Mouse (Mus musculus): ENCODE measurements around the gene Tmem202. TPM values are rescaled to one million over a fixed set of nuclear protein-coding genes. Genes with fewer than 3 reads are reported as not detected.
A peak's percentile ranks its signal among the peaks of the same experiment; 100 is the strongest.

Tmem202 gene
- polyA plus RNA-seq, 1 experiment from 2014 or later, result not detected

DNA sequence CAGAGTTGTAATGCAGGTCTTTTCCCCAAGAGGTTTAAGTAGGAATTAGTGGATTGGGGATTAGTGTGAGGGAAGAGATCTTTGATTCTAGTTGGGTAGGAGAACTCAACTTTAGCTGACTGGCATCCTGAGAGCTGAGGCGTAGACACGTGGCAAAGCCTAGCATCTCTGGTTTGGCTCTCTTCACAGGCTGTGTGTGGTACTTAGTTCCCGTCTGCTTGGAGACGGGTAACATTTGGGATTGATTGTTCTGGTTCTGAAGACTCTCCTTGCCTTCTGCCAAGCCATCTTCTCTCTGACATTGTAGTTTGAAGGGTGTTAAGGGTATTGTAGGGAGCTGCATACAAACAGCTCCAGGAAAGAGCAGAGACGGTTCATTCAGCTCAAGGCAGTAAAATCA is 13.0 kb upstream of the Tmem202 start:
- Histone ChIP-seq H3K4me2 (no peak overlapping the region), H3K27ac (no peak overlapping the region), H3K4me1 (no peaks in the 10 kb centered on the region), H3K9me3 (replicated peaks) (no peaks in the 10 kb centered on the region), H3K27me3 (no peaks in the 10 kb centered on the region), H3K36me3 (ENCODE audit: poor library complexity, severe bottlenecking) (peaks cover 32% of the 10 kb centered on the region), H3K9ac (no peak overlapping the region), H3K4me3 (no peak overlapping the region)
- WGBS, result 92% methylated on average over 5 of the region's 5 CpGs
- no peak for ATAC-seq

GRCm38 (mm10) chr9:59551620-59552031 is 12.0 kb upstream of the Tmem202 start:
- Histone ChIP-seq H3K36me3 (ENCODE audit: poor library complexity, severe bottlenecking) (peaks cover 22% of the 10 kb centered on the region), H3K4me3 (no peak overlapping the region), H3K9me3 (replicated peaks) (no peaks in the 10 kb centered on the region), H3K9ac (no peak overlapping the region), H3K27me3 (no peaks in the 10 kb centered on the region), H3K27ac (no peak overlapping the region), H3K4me1 (no peaks in the 10 kb centered on the region), H3K4me2 (no peak overlapping the region)
- ATAC-seq, result no peak
- WGBS, result 82% methylated on average over 3 of the region's 3 CpGs

- Histone ChIP-seq H3K4me1 (no peaks in the 10 kb centered on the region), H3K36me3 (ENCODE audit: poor library complexity, severe bottlenecking) (peaks cover 20% of the 10 kb centered on the region), H3K27ac (no peak overlapping the region), H3K9ac (no peak overlapping the region), H3K9me3 (replicated peaks) (no peaks in the 10 kb centered on the region), H3K4me2 (no peak overlapping the region), H3K27me3 (no peaks in the 10 kb centered on the region), H3K4me3 (no peak overlapping the region)
- 88% methylated on average over 5 of the region's 5 CpGs for WGBS
- no peak for ATAC-seq
Measured at GRCm38 (mm10) chr9:59551017-59551416, 11.4 kb upstream of the Tmem202 start.

- no peak for ATAC-seq
- Histone ChIP-seq H3K4me3 (no peak overlapping the region), H3K27ac (no peak overlapping the region), H3K4me2 (no peak overlapping the region), H3K36me3 (ENCODE audit: poor library complexity, severe bottlenecking) (peaks cover 15% of the 10 kb centered on the region; the same call in 1 of the 2 replicates), H3K4me1 (no peaks in the 10 kb centered on the region), H3K9ac (no peak overlapping the region), H3K9me3 (replicated peaks) (no peaks in the 10 kb centered on the region), H3K27me3 (no peaks in the 10 kb centered on the region)
- WGBS, result 85% methylated on average over 4 of the region's 4 CpGs
Measured at GRCm38 (mm10) chr9:59550077-59550476, 10.4 kb upstream of the Tmem202 start.

GRCm38 (mm10) chr9:59548961-59549487 is 9.4 kb upstream of the Tmem202 start:
- no peaks in the 10 kb centered on the region for H3K27me3 ChIP-seq
- no peak overlapping the region for H3K4me3 ChIP-seq
- H3K9ac ChIP-seq, result no peak overlapping the region
- no peak overlapping the region for H3K4me2 ChIP-seq
- H3K27ac ChIP-seq, result no peak overlapping the region
- no peaks in the 10 kb centered on the region for H3K9me3 ChIP-seq (replicated peaks)
- H3K36me3 ChIP-seq (ENCODE audit: poor library complexity, severe bottlenecking), result peaks cover 4% of the 10 kb centered on the region; the same call in 1 of the 2 replicates
- ATAC-seq, result no peak
- no peaks in the 10 kb centered on the region for H3K4me1 ChIP-seq
- 61% methylated on average over 2 of the region's 2 CpGs for WGBS

- Histone ChIP-seq H3K4me2 (no peak overlapping the region), H3K9ac (no peak overlapping the region), H3K9me3 (replicated peaks) (no peaks in the 10 kb centered on the region), H3K4me1 (0 out of 2 replicates have a peak, but pooled peaks cover under 1% of the 10 kb centered on the region), H3K4me3 (no peak overlapping the region), H3K27me3 (no peaks in the 10 kb centered on the region), H3K27ac (no peak overlapping the region), H3K36me3 (ENCODE audit: poor library complexity, severe bottlenecking) (peaks cover 4% of the 10 kb centered on the region; the same call in 1 of the 2 replicates)
- no peak for ATAC-seq
- 89% methylated on average over 1 of the region's 1 CpGs for WGBS
Measured at GRCm38 (mm10) chr9:59547869-59548268, 8.2 kb upstream of the Tmem202 start.

DNA sequence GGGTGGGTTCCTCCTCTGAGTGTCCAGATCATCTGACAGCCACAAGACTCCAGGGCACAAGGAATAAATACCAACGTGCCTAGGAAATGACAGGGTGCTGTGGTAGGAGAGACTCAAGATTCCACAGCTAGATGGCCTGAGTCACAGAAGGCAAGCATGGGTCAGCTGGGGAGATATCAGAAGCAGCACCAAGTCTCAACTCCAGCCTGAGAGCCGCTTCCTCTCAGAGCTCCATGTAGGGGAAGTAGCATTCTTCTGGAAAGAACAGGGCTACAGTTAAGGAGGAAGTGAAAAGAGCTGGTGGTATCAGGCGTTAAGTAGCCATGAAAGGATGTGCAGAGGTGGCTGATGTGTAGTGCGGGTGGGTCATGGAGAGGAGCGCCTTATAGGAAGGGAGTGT is 5.1 kb upstream of the Tmem202 start:
- Histone ChIP-seq H3K9ac (no peak overlapping the region), H3K4me1 (peaks cover 23% of the 10 kb centered on the region), H3K27me3 (no peaks in the 10 kb centered on the region), H3K27ac (no peak overlapping the region), H3K4me3 (no peak overlapping the region), H3K36me3 (ENCODE audit: poor library complexity, severe bottlenecking) (no peaks in the 10 kb centered on the region), H3K4me2 (no peak overlapping the region), H3K9me3 (replicated peaks) (no peaks in the 10 kb centered on the region)
- no peak for ATAC-seq
- 94% methylated on average over 5 of the region's 5 CpGs for WGBS

GRCm38 (mm10) chr9:59542766-59543324 is 3.2 kb upstream of the Tmem202 start:
- Histone ChIP-seq H3K4me3 (no peak overlapping the region), H3K4me1 (peaks cover 29% of the 10 kb centered on the region), H3K36me3 (ENCODE audit: poor library complexity, severe bottlenecking) (no peaks in the 10 kb centered on the region), H3K27me3 (no peaks in the 10 kb centered on the region), H3K4me2 (no peak overlapping the region), H3K27ac (no peak overlapping the region), H3K9me3 (replicated peaks) (no peaks in the 10 kb centered on the region), H3K9ac (no peak overlapping the region)
- ATAC-seq, result no peak

DNA sequence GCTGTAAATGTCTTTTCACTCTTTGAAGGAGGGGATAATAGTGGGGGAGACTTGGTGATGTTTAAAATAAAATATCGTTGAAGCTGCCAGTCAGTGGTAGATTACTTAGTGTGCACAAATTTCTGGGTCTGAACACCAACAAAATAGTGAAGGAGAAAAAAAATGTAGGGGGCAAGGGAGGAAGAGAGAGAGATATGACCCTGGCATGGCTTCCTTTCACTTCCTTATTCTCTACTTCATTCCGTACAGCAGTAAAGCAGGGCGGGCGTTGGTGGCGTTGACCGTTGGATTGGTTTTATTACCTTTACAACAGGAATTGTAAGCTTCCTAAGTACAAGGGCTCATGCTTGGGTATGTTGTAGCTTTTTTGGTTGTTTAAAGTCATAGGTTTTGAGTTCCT is 2.0 kb upstream of the Tmem202 start:
- H3K9ac ChIP-seq, result no peak overlapping the region
- no peaks in the 10 kb centered on the region for H3K9me3 ChIP-seq (replicated peaks)
- 0 out of 2 replicates have a peak overlapping the region, but pooled peaks have one; percentile 16 for H3K4me2 ChIP-seq
- ATAC-seq, result no peak
- H3K27me3 ChIP-seq, result no peaks in the 10 kb centered on the region
- WGBS, result 98% methylated on average over 6 of the region's 6 CpGs
- no peak overlapping the region for H3K4me3 ChIP-seq
- H3K36me3 ChIP-seq (ENCODE audit: poor library complexity, severe bottlenecking), result no peaks in the 10 kb centered on the region
- no peak overlapping the region for H3K27ac ChIP-seq
- H3K4me1 ChIP-seq, result peaks cover 29% of the 10 kb centered on the region

GRCm38 (mm10) chr9:59537651-59538050 is 2.0 kb downstream of the Tmem202 start:
- Histone ChIP-seq H3K36me3 (ENCODE audit: poor library complexity, severe bottlenecking) (no peaks in the 10 kb centered on the region), H3K27ac (no peak overlapping the region), H3K27me3 (no peaks in the 10 kb centered on the region), H3K4me2 (no peak overlapping the region), H3K4me3 (no peak overlapping the region), H3K9me3 (replicated peaks) (no peaks in the 10 kb centered on the region), H3K4me1 (peaks cover 26% of the 10 kb centered on the region), H3K9ac (no peak overlapping the region)
- 91% methylated on average over 3 of the region's 3 CpGs for WGBS
- ATAC-seq, result no peak

DNA sequence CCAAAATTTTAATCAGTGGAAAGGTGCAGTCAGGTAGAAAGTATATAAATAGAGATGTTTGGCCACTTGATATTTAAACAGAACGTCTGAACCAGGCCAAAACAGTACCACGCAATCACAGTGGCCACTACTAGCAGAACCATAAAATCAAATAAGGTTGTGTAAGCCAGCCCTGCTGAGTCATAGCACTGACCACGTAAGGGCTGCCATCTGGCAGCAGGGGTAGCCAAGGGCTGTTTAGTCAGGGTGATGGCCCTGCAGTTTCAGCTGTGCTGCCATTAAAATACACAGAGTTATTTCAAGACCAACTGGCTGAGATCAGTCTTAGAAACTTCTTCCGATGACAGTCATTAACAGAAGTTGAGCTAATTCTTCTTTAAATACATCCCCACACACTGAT is 5.8 kb downstream of the Tmem202 start:
- Histone ChIP-seq H3K27ac (no peak overlapping the region), H3K4me2 (no peak overlapping the region), H3K36me3 (ENCODE audit: poor library complexity, severe bottlenecking) (no peaks in the 10 kb centered on the region), H3K9me3 (replicated peaks) (no peaks in the 10 kb centered on the region), H3K27me3 (no peaks in the 10 kb centered on the region), H3K4me1 (peaks cover 1% of the 10 kb centered on the region; the same call in 1 of the 2 replicates), H3K9ac (no peak overlapping the region), H3K4me3 (no peak overlapping the region)
- no peak for ATAC-seq
- WGBS, result 60% methylated on average over 4 of the region's 4 CpGs

- Histone ChIP-seq H3K9me3 (replicated peaks) (no peaks in the 10 kb centered on the region), H3K9ac (no peak overlapping the region), H3K4me3 (no peak overlapping the region), H3K4me2 (no peak overlapping the region), H3K27ac (no peak overlapping the region), H3K4me1 (no peaks in the 10 kb centered on the region), H3K36me3 (ENCODE audit: poor library complexity, severe bottlenecking) (no peaks in the 10 kb centered on the region), H3K27me3 (no peaks in the 10 kb centered on the region)
- WGBS, result 81% methylated on average over 2 of the region's 2 CpGs
- no peak for ATAC-seq
Measured at GRCm38 (mm10) chr9:59533422-59533821, 6.2 kb downstream of the Tmem202 start.

DNA sequence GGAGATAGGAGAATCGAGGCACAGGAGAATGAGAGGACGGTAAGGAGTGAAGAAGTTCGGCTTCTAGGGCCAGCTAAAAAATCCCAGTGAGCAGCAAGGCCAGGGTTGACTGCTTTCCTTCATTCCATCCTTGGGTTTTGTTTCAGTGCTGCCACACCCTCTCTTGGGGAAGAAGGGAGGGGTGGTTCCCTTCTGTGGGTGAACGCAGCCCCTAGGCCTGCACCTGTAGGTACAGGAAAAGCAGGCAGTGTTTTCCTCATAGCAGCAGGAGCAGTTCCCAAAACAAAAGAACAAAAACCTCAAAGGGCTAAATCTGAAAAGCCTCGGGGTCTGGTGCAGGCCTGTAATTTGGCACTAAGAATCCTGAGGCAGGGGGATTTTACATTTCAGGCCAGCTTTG is 8.0 kb downstream of the Tmem202 start:
- Histone ChIP-seq H3K27ac (no peak overlapping the region), H3K4me2 (no peak overlapping the region), H3K27me3 (no peaks in the 10 kb centered on the region), H3K9me3 (replicated peaks) (no peaks in the 10 kb centered on the region), H3K4me3 (no peak overlapping the region), H3K36me3 (ENCODE audit: poor library complexity, severe bottlenecking) (no peaks in the 10 kb centered on the region), H3K9ac (no peak overlapping the region), H3K4me1 (no peaks in the 10 kb centered on the region)
- 14% methylated on average over 5 of the region's 5 CpGs for WGBS
- ATAC-seq, result no peak

Measured in forebrain, embryonic 13.5 days (tissue).